Mouse (Mus musculus): ENCODE measurements at regions not wholly inside any gene's neighbourhood (a gene's known extent, or its start where the extent isn't known, plus 50 kb on each side); places are given as distances from the start of the nearest gene placed in this dataset.

GRCm38 (mm10) chr10:99459171-99459660 is 196.2 kb downstream of the Dusp6 start:
- Histone ChIP-seq H3K79me2 (ENCODE audit: control insufficient read depth, insufficient read depth, low read length, poor library complexity) (no peaks in the 10 kb centered on the region), H3K9ac (ENCODE audit: control insufficient read depth, low read depth, low read length, poor library complexity, severe bottlenecking) (no peak overlapping the region), H3K9me3 (replicated peaks; ENCODE audit: insufficient read depth, low read length) (no peaks in the 10 kb centered on the region), H3K4me3 (ENCODE audit: control insufficient read depth in 1 of 2, insufficient read depth in 1 of 2, low read depth in 2 of 2, low read length in 2 of 2) (no peak overlapping the region), H3K36me3 (ENCODE audit: control insufficient read depth in 1 of 2, insufficient read depth in 2 of 2, low read length in 2 of 2) (peaks cover 0 to 2% of the 10 kb centered on the region in 2 experiments; a peak in 2 of 4 replicates), H3K27me3 (ENCODE audit: control insufficient read depth in 1 of 2, insufficient read depth in 2 of 2, low read length in 2 of 2) (no peaks in the 10 kb centered on the region), H3K27ac (ENCODE audit: control insufficient read depth, low read depth, low read length) (no peak overlapping the region), H3K4me1 (ENCODE audit: control insufficient read depth in 1 of 2, insufficient read depth in 2 of 2, low read length in 2 of 2) (peaks cover 0 to 5% of the 10 kb centered on the region in 2 experiments; a peak in 2 of 4 replicates)
- DNase-seq (ENCODE audit: low read depth, low spot score), result no peak
- TF ChIP-seq SIN3A (IDR thresholded peaks at IDR 0.05; ENCODE audit: low read length), result no peak
- no peak for TF ChIP-seq ZC3H11A (IDR thresholded peaks at IDR 0.05; ENCODE audit: low read depth, low read length)
- TF ChIP-seq POLR2AphosphoS5 (IDR thresholded peaks at IDR 0.05; ENCODE audit: borderline replicate concordance, low read depth, low read length), result no peak
- TF ChIP-seq MYC (IDR thresholded peaks at IDR 0.05; ENCODE audit: low read depth, low read length), result no peak
- no peak for TF ChIP-seq TCF12 (IDR thresholded peaks at IDR 0.05; ENCODE audit: low read depth, low read length)

- Histone ChIP-seq H3K9ac (ENCODE audit: control insufficient read depth, low read depth, low read length, poor library complexity, severe bottlenecking) (no peak overlapping the region), H3K36me3 (ENCODE audit: control insufficient read depth in 1 of 2, insufficient read depth in 2 of 2, low read length in 2 of 2) (peaks cover 0 to 2% of the 10 kb centered on the region in 2 experiments; a peak in 2 of 4 replicates), H3K9me3 (replicated peaks; ENCODE audit: insufficient read depth, low read length) (no peaks in the 10 kb centered on the region), H3K79me2 (ENCODE audit: control insufficient read depth, insufficient read depth, low read length, poor library complexity) (no peaks in the 10 kb centered on the region), H3K27ac (ENCODE audit: control insufficient read depth, low read depth, low read length) (no peak overlapping the region), H3K4me3 (ENCODE audit: control insufficient read depth in 1 of 2, insufficient read depth in 1 of 2, low read depth in 2 of 2, low read length in 2 of 2) (no peak overlapping the region), H3K4me1 (ENCODE audit: control insufficient read depth in 1 of 2, insufficient read depth in 2 of 2, low read length in 2 of 2) (peaks cover 0 to 5% of the 10 kb centered on the region in 2 experiments; a peak in 2 of 4 replicates), H3K27me3 (ENCODE audit: control insufficient read depth in 1 of 2, insufficient read depth in 2 of 2, low read length in 2 of 2) (no peaks in the 10 kb centered on the region)
- TF ChIP-seq CTCF (IDR thresholded peaks at IDR 0.05 in 2 of 3, conservative IDR thresholded peaks at IDR 0.05 in 1 of 3; ENCODE audit: control insufficient read depth in 1 of 3, insufficient read depth in 1 of 3, low read depth in 2 of 3, low read length in 3 of 3, poor library complexity in 1 of 3, severe bottlenecking in 1 of 3), result peak; percentile 30 to 75 (median 61)
- TF ChIP-seq RAD21 (IDR thresholded peaks at IDR 0.05; ENCODE audit: low read depth, low read length), result peak; percentile 19
- TF ChIP-seq SMC3 (IDR thresholded peaks at IDR 0.05; ENCODE audit: low read depth, low read length), result peak; percentile 29; the same call in 1 of the 2 replicates
- no peak for TF ChIP-seq GATA1 (IDR thresholded peaks at IDR 0.05; ENCODE audit: low read depth, low read length)
- TF ChIP-seq TBP (IDR thresholded peaks at IDR 0.05; ENCODE audit: low read depth, low read length), result no peak
- TF ChIP-seq SIN3A (IDR thresholded peaks at IDR 0.05; ENCODE audit: low read length), result peak; percentile 52; the same call in 1 of the 2 replicates
- peak; percentile 68 for TF ChIP-seq USF1 (IDR thresholded peaks at IDR 0.05; ENCODE audit: low read depth, low read length)
- DNase-seq (ENCODE audit: low read depth, low spot score), result peak; percentile 60
These were observed 196.9 kb downstream of the Dusp6 start for GRCm38 (mm10) chr10:99459823-99460361.

- Histone ChIP-seq H3K9ac (ENCODE audit: control insufficient read depth, low read depth, low read length, poor library complexity, severe bottlenecking) (peak overlapping the region; percentile 44), H3K9me3 (replicated peaks; ENCODE audit: insufficient read depth, low read length) (no peaks in the 10 kb centered on the region), H3K4me1 (ENCODE audit: control insufficient read depth in 1 of 2, insufficient read depth in 2 of 2, low read length in 2 of 2) (peaks cover 0 to 5% of the 10 kb centered on the region in 2 experiments; a peak in 2 of 4 replicates), H3K79me2 (ENCODE audit: control insufficient read depth, insufficient read depth, low read length, poor library complexity) (no peaks in the 10 kb centered on the region), H3K27ac (ENCODE audit: control insufficient read depth, low read depth, low read length) (peak overlapping the region; percentile 44), H3K36me3 (ENCODE audit: control insufficient read depth in 1 of 2, insufficient read depth in 2 of 2, low read length in 2 of 2) (peaks cover 0 to 2% of the 10 kb centered on the region in 2 experiments; a peak in 2 of 4 replicates), H3K27me3 (ENCODE audit: control insufficient read depth in 1 of 2, insufficient read depth in 2 of 2, low read length in 2 of 2) (no peaks in the 10 kb centered on the region), H3K4me3 (ENCODE audit: control insufficient read depth in 1 of 2, insufficient read depth in 1 of 2, low read depth in 2 of 2, low read length in 2 of 2) (peak overlapping the region; percentile 53 to 61)
- peak; percentile 67 for DNase-seq (ENCODE audit: low read depth, low spot score)
- TF ChIP-seq GATA1 (IDR thresholded peaks at IDR 0.05; ENCODE audit: low read depth, low read length) (no peak), NRF1 (IDR thresholded peaks at IDR 0.05; ENCODE audit: insufficient read depth, low read depth, low read length, poor library complexity, severe bottlenecking) (no peak), ETS1 (IDR thresholded peaks at IDR 0.05; ENCODE audit: low read depth, low read length) (no peak; the same call in 1 of the 2 replicates), E2F4 (IDR thresholded peaks at IDR 0.05; ENCODE audit: borderline replicate concordance, low read depth, low read length) (no peak), HCFC1 (IDR thresholded peaks at IDR 0.05; ENCODE audit: low read depth, low read length) (no peak), MEF2A (IDR thresholded peaks at IDR 0.05; ENCODE audit: extremely low read depth, insufficient replicate concordance, low read depth, low read length, poor library complexity, severe bottlenecking) (no peak), UBTF (IDR thresholded peaks at IDR 0.05; ENCODE audit: borderline replicate concordance, insufficient read depth, low read depth, low read length) (no peak), EP300 (IDR thresholded peaks at IDR 0.05; ENCODE audit: low read depth in 1 of 2, low read length in 2 of 2) (peak in 1 of 2 experiments; percentile 20; a peak in 1 of 4 replicates), POLR2AphosphoS2 (IDR thresholded peaks at IDR 0.05; ENCODE audit: low read length) (no peak), BHLHE40 (IDR thresholded peaks at IDR 0.05; ENCODE audit: borderline replicate concordance, low read depth, low read length) (0 out of 2 replicates have a peak, but pooled peaks have one; percentile 18), ZMIZ1 (IDR thresholded peaks at IDR 0.05; ENCODE audit: low read depth, low read length) (no peak), ZNF384 (IDR thresholded peaks at IDR 0.05; ENCODE audit: low read depth, low read length) (no peak), MAZ (IDR thresholded peaks at IDR 0.05; ENCODE audit: low read depth, low read length) (no peak)
These were observed 197.9 kb downstream of the Dusp6 start for GRCm38 (mm10) chr10:99460847-99461445.

Measured in MEL (cell line).